Mouse (Mus musculus) lung, adult 18-20 months (tissue): ENCODE results near the gene Spata2.
A peak's percentile ranks its signal among the peaks of the same experiment; 100 is the strongest.

ENCODE experiments used
- DNase-seq, 2 experiments: peaks; one replicate each; pipeline ENCODE4 v3.0.0; 2022; ENCODE audit warnings: mixed read lengths in 2 of 2

The Spata2 gene

GRCm38 (mm10) chr2:167479501-167479900 is 13.2 kb downstream of the Spata2 start:
- no peak for DNase-seq

- DNase-seq, result no peak
Observed at GRCm38 (mm10) chr2:167478128-167478527, 14.6 kb downstream of the Spata2 start.

GRCm38 (mm10) chr2:167476762-167477161 is 15.9 kb downstream of the Spata2 start:
- no peak for DNase-seq

- DNase-seq, result no peak
Observed at GRCm38 (mm10) chr2:167476200-167476688, 16.4 kb downstream of the Spata2 start.

- no peak for DNase-seq
Observed at GRCm38 (mm10) chr2:167475596-167475995, 17.1 kb downstream of the Spata2 start.

- DNase-seq, result no peak
Observed at GRCm38 (mm10) chr2:167474218-167474617, 18.5 kb downstream of the Spata2 start.

- DNase-seq, result no peak
Observed at GRCm38 (mm10) chr2:167471585-167471984, 21.1 kb downstream of the Spata2 start.

- DNase-seq, result no peak
Observed at GRCm38 (mm10) chr2:167470611-167471010, 22.1 kb downstream of the Spata2 start.

GRCm38 (mm10) chr2:167468444-167468843 is 24.2 kb downstream of the Spata2 start:
- no peak for DNase-seq

- DNase-seq, result no peak
Observed at GRCm38 (mm10) chr2:167467214-167467613, 25.5 kb downstream of the Spata2 start.

GRCm38 (mm10) chr2:167465951-167466350 is 26.7 kb downstream of the Spata2 start:
- no peak for DNase-seq

- DNase-seq, result no peak
Observed at GRCm38 (mm10) chr2:167463802-167464201, 28.9 kb downstream of the Spata2 start.

GRCm38 (mm10) chr2:167462954-167463353 is 29.7 kb downstream of the Spata2 start:
- DNase-seq, result peak; percentile 48 to 64

GRCm38 (mm10) chr2:167459071-167459865 is 33.4 kb downstream of the Spata2 start:
- no peak for DNase-seq

- no peak for DNase-seq
Observed at GRCm38 (mm10) chr2:167458548-167458947, 34.1 kb downstream of the Spata2 start.

- no peak for DNase-seq
Observed at GRCm38 (mm10) chr2:167457213-167457612, 35.5 kb downstream of the Spata2 start.

- DNase-seq, result no peak
Observed at GRCm38 (mm10) chr2:167456361-167457020, 36.2 kb downstream of the Spata2 start.

- DNase-seq, result no peak
Observed at GRCm38 (mm10) chr2:167453814-167454213, 38.9 kb downstream of the Spata2 start.

- no peak for DNase-seq
Observed at GRCm38 (mm10) chr2:167450647-167451046, 42.0 kb downstream of the Spata2 start.

GRCm38 (mm10) chr2:167449331-167450275 is 43.1 kb downstream of the Spata2 start:
- no peak for DNase-seq

- no peak for DNase-seq
Observed at GRCm38 (mm10) chr2:167447629-167448028, 45.1 kb downstream of the Spata2 start.

GRCm38 (mm10) chr2:167447207-167447606 is 45.5 kb downstream of the Spata2 start:
- DNase-seq, result no peak
